Mouse (Mus musculus) olfactory bulb, adult 2 months (tissue): ENCODE measurements at regions not wholly inside any gene's neighbourhood (a gene's known extent, or its start where the extent isn't known, plus 50 kb on each side); places are given as distances from the start of the nearest gene placed in this dataset.

Experiments
- H3K27ac ChIP-seq: fragments of 200-500 bp; 2 replicates; pipeline ENCODE4 v1.5.1; 2012; ENCODE audit warnings: low read depth, low read length; ENCODE audit not compliant: insufficient read depth
- H3K4me1 ChIP-seq: fragments of 200-500 bp; 2 replicates; pipeline ENCODE4 v1.6.1; 2012; ENCODE audit warnings: low read length; ENCODE audit not compliant: control insufficient read depth, insufficient read depth
- H3K4me3 ChIP-seq: fragments of 200-500 bp; 2 replicates; pipeline ENCODE4 v1.5.1; 2012; ENCODE audit warnings: mild to moderate bottlenecking, low read depth, low read length, moderate library complexity; ENCODE audit not compliant: insufficient read depth
- CTCF ChIP-seq: fragments of 200-500 bp; IDR thresholded peaks from 2 replicates; pipeline ENCODE4 v1.5.1; 2012; ENCODE audit warnings: low read depth, mild to moderate bottlenecking, low read length, moderate library complexity; ENCODE audit not compliant: insufficient read depth
- POLR2A ChIP-seq: fragments of 200-500 bp; IDR thresholded peaks from 2 replicates; pipeline ENCODE4 v1.6.1; 2012; ENCODE audit warnings: mild to moderate bottlenecking, low read depth, low read length, moderate library complexity; ENCODE audit not compliant: insufficient read depth
- WGBS: fragments of 180-500 bp; shearing (Covaris S2); methylation state at CpG from one replicate; pipeline ENCODE4 v1.1.7; 2018; 5-methylcytosine and 5-hydroxymethylcytosine counted together

- Histone ChIP-seq H3K4me3 (no peak overlapping the region), H3K27ac (no peak overlapping the region), H3K4me1 (peaks cover 3% of the 10 kb centered on the region; the same call in 1 of the 2 replicates)
- no peak for TF ChIP-seq CTCF
- TF ChIP-seq POLR2A: no peak
- WGBS: 36% methylated on average over 11 of the region's 11 CpGs
These were observed 186.7 kb upstream of the Ednrb start for GRCm38 (mm10) chr14:104030784-104031470.

GRCm38 (mm10) chr14:104029668-104030530 is 185.7 kb upstream of the Ednrb start:
- 46% methylated on average over 20 of the region's 20 CpGs for WGBS
- H3K4me1 ChIP-seq: peaks cover 3% of the 10 kb centered on the region; the same call in 1 of the 2 replicates

DNA sequence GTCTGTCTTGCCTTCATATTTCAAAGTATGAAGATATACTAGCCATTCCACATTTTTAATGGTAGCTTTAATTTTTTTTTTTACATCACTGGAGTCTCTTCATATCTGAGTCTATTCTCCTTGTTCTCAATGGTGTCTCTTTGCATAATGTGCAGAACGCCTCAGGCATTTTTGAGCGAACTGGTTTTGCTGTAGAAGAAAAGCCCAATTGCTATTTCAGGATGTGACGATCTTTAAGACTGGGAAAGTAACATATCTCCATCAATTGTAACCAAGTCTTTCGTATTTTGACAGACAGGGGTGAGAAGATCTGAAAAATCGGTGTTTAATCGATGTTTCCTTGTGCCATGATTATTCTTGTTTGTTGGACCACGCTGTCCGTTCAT is 183.7 kb upstream of the Ednrb start:
- 94% methylated on average over 8 of the region's 8 CpGs for WGBS
- peaks cover 3% of the 10 kb centered on the region; the same call in 1 of the 2 replicates for H3K4me1 ChIP-seq
- no peak overlapping the region for H3K27ac ChIP-seq
- TF ChIP-seq CTCF (no peak), POLR2A (no peak)
- no peak overlapping the region for H3K4me3 ChIP-seq

More at GRCm38 (mm10) chr14:104029668-104030530, 185.7 kb upstream of the Ednrb start:
- Histone ChIP-seq H3K4me3 (no peak overlapping the region), H3K27ac (no peak overlapping the region)
- TF ChIP-seq CTCF: no peak
- TF ChIP-seq POLR2A: no peak

DNA sequence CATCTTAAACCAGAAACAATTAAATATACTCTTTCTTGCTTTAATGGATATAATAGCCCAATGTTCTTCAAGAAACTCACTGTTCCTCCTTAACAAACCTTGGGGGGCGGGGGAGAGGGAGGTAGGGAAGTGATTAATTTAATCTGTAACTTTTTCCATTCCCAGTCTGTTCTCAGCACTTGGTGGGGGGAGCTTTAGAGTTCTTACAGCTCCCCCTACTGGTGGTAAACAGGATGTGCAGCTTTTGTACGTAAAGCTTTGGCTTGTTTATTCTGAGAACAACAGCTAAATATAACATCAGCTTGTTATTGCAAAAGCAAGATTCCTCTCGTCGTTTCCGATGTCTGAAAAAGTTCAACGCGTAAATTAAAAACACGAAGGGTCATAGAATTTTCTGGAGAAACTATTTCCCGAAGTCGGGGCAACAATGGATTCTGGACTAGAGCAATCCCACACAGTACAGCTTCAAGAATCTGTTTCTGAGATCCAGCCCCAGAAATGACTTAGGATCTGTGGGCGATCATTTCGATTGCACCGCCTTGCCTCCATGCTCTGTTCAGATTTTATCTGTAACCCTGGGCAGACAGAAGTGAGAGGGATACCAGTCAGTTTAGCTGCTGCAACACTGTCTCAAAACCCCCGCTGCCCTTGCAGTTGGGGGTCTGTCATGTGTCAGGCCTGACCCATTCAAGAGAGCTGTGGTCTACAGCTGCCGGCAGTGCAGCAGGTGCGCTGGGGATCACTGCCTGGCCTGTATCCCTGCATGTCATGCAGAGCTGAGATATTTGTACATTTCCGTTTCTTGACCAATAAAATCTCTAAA is 183.1 kb upstream of the Ednrb start:
- Histone ChIP-seq H3K27ac (no peak overlapping the region), H3K4me3 (no peak overlapping the region), H3K4me1 (peaks cover 3% of the 10 kb centered on the region; the same call in 1 of the 2 replicates)
- TF ChIP-seq CTCF: no peak
- TF ChIP-seq POLR2A: no peak
- WGBS: 20% methylated on average over 17 of the region's 17 CpGs

- no peaks in the 10 kb centered on the region for H3K4me1 ChIP-seq
- WGBS: 24% methylated on average over 1 of the region's 1 CpGs
These were observed 164.3 kb upstream of the Ednrb start for GRCm38 (mm10) chr14:104008538-104008937.

DNA sequence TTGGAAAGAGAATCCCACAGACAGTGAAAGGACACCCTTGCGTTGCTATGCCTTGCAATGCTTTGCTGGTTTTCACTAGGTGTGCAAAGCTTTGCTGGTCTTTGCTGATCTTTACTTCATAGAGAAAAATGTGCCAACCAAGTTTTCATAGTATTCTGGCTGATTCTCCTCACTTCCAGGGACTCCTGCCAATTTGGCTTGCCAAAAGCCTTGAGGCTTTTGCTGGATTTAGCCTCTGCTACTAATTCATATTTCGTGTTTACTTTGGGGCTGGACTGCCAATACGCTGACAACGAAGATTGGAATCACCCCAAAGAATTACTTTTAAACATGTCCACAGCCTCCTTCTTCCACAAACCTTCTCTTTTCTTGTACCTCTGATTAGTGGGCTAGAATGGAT is 162.2 kb upstream of the Ednrb start:
- Histone ChIP-seq H3K4me3 (no peak overlapping the region), H3K27ac (no peak overlapping the region), H3K4me1 (no peaks in the 10 kb centered on the region)
- WGBS: 61% methylated on average over 4 of the region's 4 CpGs
- TF ChIP-seq CTCF (no peak), POLR2A (no peak)

More at GRCm38 (mm10) chr14:104008538-104008937, 164.3 kb upstream of the Ednrb start:
- no peak overlapping the region for H3K4me3 ChIP-seq
- no peak for TF ChIP-seq POLR2A
- TF ChIP-seq CTCF: no peak
- H3K27ac ChIP-seq: no peak overlapping the region

GRCm38 (mm10) chr14:104005132-104005531 is 160.9 kb upstream of the Ednrb start:
- no peak for TF ChIP-seq POLR2A
- no peak for TF ChIP-seq CTCF

DNA sequence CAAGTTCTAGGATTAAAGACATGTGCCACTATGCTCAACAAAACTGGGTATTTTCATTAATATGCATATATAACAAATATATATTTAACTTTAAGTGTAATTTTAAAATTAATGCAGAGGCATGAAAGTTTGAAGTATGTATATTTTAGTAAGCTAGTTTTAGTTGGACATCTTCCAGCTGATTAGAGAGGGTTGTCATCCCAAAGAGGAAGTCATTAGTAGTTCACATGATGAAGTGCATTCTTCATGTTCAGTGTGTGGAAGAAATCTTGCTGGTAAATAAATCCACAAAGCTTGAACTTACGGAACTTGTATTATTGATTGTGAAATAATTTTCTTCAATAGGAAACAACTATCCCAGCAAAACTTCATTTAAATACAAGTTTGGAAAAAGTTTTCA is 158.2 kb upstream of the Ednrb start:
- Histone ChIP-seq H3K27ac (no peak overlapping the region), H3K4me3 (no peak overlapping the region), H3K4me1 (no peaks in the 10 kb centered on the region)
- WGBS: 72% methylated on average over 1 of the region's 1 CpGs
- TF ChIP-seq POLR2A (no peak), CTCF (no peak)

More at GRCm38 (mm10) chr14:104005132-104005531, 160.9 kb upstream of the Ednrb start:
- Histone ChIP-seq H3K27ac (no peak overlapping the region), H3K4me3 (no peak overlapping the region), H3K4me1 (no peaks in the 10 kb centered on the region)
- 83% methylated on average over 2 of the region's 2 CpGs for WGBS
